Mouse (Mus musculus): ENCODE measurements around the gene Acsl1.

DNA sequence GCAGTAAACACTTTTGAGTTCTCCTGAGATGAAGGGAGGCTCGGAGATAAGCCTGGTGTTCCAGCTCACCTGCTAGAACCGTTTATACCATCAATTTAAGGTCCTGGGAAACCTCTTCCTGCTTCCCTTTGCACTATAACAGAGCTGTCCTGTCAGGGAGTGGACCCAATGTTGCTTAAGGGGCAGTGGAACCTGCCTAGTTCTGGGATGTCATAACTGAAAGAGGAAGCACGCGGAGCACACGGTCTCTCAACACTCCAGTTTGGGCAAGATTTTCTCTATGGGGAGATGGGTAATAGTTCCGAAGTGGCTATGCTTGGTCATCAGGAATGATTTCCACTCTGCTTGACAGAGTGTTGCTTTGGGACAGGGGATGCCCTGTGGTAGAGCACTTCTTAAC, 49.8 kb downstream of the Acsl1 start:
- no peak for TF ChIP-seq CTCF (IDR thresholded peaks at IDR 0.05; ENCODE audit: low read depth, low read length)
- TF ChIP-seq POLR2A (IDR thresholded peaks at IDR 0.05; ENCODE audit: borderline replicate concordance, low read depth, low read length) = no peak

Measured in bone marrow macrophage, adult 2 months (primary cell).